Mouse (Mus musculus) cerebellum, postnatal 25 days (tissue): ENCODE data around the gene Gm20721.
A peak's percentile ranks its signal among the peaks of the same experiment; 100 is the strongest.

ENCODE experiments used
- DNase-seq, 2 experiments: peaks; one replicate each; pipeline ENCODE4 v3.0.0; 2021; ENCODE audit warnings: mixed read lengths in 2 of 2

Gm20721 gene

DNA sequence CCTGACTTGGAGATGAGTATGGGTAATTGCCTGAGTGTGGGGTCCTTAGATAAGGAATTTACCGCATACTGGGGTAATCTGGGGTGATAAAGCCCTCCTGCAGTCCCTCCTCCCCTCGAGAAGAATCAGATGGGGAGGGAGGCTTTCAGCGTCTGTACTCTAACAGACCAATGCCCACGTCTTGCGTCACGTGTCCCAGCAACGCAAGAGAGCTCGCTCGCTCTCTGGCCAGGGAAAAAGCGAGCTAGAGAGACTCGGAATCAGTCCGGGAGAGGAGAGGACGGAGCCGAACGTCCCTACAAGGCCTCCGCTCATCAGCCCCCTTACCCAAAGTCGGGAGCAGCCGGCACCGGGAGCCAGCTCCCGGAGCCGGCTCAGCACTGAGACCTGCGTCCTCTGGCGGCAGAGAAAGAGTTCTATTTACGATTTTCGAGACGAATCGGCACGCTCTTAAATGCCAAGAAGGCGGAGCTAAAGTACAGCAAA lies 49.4 kb downstream of the Gm20721 start:
- DNase-seq, result peak in 1 of 2 experiments; percentile 33

GRCm38 (mm10) chr2:174295900-174296465 lies 50.5 kb downstream of the Gm20721 start:
- no peak for DNase-seq

GRCm38 (mm10) chr2:174295175-174295899 lies 51.2 kb downstream of the Gm20721 start:
- DNase-seq, result peak; percentile 30 to 69

DNA sequence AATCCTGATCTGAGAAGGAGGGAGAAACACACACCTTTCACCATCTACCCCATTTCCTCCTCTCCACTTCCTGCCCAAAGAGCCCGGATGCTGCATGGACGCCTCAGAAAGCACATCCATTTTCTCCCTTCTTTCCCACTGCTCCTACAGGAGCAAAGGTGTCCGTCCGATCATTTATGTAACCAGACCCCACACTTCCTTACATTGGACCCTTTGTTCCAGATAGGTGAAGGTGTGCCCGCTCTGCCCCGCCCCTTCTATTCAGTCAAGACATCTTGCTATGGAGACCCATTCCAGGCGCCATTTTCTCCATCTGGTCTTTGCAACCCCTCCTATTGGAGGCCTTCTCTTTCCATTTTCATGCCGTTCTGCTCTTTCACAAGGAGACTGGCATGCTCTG lies 52.1 kb downstream of the Gm20721 start:
- DNase-seq, result no peak

DNA sequence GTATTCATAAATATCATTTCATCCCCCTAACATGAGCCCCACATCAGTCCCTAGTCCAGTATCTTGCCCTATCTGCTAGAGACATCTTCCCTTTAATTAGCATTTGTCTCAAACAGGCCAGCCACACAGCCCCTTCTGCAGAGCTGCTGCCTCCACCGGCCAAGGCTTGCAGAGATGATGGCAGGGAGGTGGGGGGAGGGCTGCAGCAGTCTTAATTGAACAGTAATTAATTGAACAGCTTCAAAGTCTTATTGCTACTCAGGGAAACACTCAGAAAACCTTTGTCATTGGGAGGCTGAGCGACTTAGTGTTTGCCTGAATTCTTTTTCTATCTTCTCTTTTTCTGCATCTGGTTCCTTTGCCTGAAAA lies 54.9 kb downstream of the Gm20721 start:
- DNase-seq, result no peak

- DNase-seq, result no peak
Measured at GRCm38 (mm10) chr2:174291029-174291661, 55.4 kb downstream of the Gm20721 start.

DNA sequence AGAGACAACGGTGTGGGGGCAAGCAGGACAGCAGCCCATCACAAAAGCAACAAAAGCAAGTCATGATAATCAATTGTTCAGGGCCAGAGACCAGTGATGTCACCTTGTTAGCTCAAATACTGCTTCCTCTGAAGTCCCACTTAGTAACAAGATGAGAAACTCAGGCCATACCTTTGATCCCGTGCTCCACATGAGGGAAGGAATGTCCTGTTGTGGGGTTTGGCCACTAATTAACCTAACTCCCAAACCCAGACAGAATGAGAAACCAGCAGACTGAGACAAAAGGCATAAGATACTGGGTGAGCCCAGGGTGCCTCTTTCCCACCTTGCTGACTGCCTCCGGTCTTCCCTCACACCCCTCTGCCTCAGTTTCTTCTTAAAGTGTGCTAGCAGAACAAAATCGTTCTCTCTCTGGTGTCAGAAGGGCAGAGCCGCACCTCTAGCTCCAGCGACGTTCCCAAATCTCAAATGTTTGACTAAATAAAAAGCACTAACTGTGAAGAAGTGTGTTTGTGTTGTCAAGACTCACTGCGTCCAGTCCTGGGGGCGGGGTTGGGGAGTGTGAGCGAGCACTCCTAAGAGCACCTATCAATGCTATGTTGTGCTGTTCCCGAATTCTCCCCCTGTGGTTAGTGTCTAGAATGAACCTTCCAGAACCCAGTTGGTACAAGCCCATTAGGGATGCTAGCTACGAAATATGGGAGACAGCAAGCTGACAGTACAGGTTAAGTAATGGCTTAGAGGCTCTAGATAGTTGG lies 57.7 kb downstream of the Gm20721 start:
- DNase-seq, result no peak

DNA sequence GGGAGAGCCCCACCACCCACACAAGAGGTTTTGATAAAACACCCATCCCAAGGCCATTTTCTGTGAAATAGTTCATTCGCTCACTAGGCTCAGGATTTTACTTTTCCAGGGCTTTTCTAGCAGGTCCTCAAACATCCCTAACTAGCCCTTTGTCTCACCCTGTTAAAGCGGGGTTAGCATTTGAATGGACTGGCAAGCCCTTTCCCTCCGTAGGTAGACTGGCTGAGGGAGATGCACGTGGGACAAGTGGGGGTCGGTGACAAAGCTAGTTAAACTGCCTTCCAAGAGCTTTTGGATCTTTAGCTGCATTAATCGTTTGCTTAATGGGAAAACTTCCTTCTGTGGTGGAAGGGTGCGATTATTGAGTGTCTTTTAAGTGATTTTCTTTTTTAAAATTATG lies 58.6 kb downstream of the Gm20721 start:
- no peak for DNase-seq

DNA sequence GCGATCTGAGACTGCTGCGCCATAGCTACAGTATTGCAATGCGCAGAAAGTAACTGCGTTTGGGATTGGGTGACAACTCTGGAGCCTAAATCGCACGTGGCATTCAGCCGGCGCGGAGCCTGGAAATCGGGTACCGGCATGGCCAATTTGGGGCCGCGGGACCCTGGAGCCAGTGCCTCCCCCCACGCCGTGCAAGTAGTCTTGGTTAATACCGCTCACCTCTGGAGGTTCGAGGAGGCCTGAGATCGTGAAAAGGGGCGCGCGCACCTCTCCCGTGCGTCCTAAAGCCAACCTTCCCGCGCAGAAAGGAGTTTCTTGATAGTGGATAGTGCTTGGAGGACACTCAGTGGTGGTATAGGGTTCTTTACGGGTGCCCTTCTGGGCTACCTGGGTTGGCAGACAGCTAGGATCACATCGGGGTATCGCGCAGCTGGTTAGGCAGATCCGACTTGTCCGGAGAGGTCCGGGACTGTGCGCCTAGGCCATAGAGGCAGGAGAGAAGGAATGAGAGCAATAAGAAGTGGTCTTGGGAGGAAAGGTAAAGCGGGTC lies 60.5 kb downstream of the Gm20721 start:
- DNase-seq, result no peak

DNA sequence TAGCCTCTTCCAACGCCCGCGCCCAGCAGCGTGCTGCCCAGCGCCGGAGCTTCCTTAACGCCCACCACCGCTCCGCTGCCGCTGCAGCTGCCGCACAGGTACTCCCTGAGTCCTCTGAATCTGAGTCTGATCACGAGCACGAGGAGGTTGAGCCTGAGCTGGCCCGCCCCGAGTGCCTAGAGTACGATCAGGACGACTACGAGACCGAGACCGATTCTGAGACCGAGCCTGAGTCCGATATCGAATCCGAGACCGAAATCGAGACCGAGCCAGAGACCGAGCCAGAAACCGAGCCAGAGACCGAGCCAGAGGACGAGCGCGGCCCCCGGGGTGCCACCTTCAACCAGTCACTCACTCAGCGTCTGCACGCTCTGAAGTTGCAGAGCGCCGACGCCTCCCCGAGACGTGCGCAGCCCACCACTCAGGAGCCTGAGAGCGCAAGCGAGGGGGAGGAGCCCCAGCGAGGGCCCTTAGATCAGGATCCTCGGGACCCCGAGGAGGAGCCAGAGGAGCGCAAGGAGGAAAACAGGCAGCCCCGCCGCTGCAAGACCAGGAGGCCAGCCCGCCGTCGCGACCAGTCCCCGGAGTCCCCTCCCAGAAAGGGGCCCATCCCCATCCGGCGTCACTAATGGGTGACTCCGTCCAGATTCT lies 61.6 kb downstream of the Gm20721 start:
- no peak for DNase-seq

DNA sequence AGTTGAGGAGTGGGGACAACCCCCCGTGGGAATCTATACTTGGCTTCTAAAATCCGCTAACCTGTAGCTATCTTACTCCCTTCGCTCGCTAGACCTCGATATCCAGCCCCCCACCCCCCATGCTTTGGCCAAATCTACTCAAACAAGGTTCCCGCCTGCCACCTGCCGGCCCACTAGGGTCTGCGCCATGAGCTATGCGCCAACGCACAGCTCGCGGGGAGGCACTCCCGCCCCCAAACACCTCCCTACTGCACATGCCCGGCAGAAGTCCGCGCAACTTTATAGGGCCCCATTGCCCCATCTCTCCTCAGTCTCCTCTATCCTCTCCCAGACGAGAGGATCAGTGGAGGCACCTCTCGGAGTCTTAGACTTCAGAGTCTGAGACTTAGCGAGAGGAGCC lies 62.5 kb downstream of the Gm20721 start, which contains the start of gene Gnas:
TSS of gene Gnas (plus strand) at position 310 of the 400 bp plus-strand sequence.
- peak in 1 of 2 experiments; percentile 63 for DNase-seq

GRCm38 (mm10) chr2:174283341-174283740 lies 63.2 kb downstream of the Gm20721 start:
- no peak for DNase-seq
